Mouse (Mus musculus) right cerebral cortex, postnatal 36 days (tissue): ENCODE results near the gene Tuba8.

Source experiments
- DNase-seq, 2 experiments: peaks; one replicate each; pipeline ENCODE4 v3.0.0; 2022; ENCODE audit warnings: low spot score in 2 of 2, mixed read lengths in 1 of 2

Gene Tuba8

GRCm38 (mm10) chr6:121226744-121227143, 16.2 kb downstream of the Tuba8 start:
- no peak for DNase-seq

- no peak for DNase-seq
Measured at GRCm38 (mm10) chr6:121228421-121228820, 17.9 kb downstream of the Tuba8 start.

- DNase-seq = no peak
Measured at GRCm38 (mm10) chr6:121232652-121233051, 22.2 kb downstream of the Tuba8 start.

GRCm38 (mm10) chr6:121236386-121236785, 25.9 kb downstream of the Tuba8 start:
- DNase-seq = no peak

GRCm38 (mm10) chr6:121238209-121238608, 27.7 kb downstream of the Tuba8 start:
- DNase-seq = no peak

- DNase-seq = no peak
Measured at GRCm38 (mm10) chr6:121241780-121242179, 31.3 kb downstream of the Tuba8 start.

GRCm38 (mm10) chr6:121243161-121243560, 32.7 kb downstream of the Tuba8 start:
- DNase-seq = no peak

GRCm38 (mm10) chr6:121245127-121246036, 34.9 kb downstream of the Tuba8 start, which contains the start of gene Usp18:
Usp18 (plus strand) TSS chr6:121245906.
- peak; percentile 40 to 61 for DNase-seq

GRCm38 (mm10) chr6:121246037-121246361, 35.5 kb downstream of the Tuba8 start:
- DNase-seq = no peak

- no peak for DNase-seq
Measured at GRCm38 (mm10) chr6:121250406-121250805, 39.9 kb downstream of the Tuba8 start.

- no peak for DNase-seq
Measured at GRCm38 (mm10) chr6:121251256-121251655, 40.8 kb downstream of the Tuba8 start.

- peak; percentile 31 to 47 for DNase-seq
Measured at GRCm38 (mm10) chr6:121260548-121260947, 50.1 kb downstream of the Tuba8 start.

- DNase-seq = no peak
Measured at GRCm38 (mm10) chr6:121261233-121261632, 50.7 kb downstream of the Tuba8 start.

GRCm38 (mm10) chr6:121262004-121262403, 51.5 kb downstream of the Tuba8 start:
- DNase-seq = no peak

GRCm38 (mm10) chr6:121262496-121262895, 52.0 kb downstream of the Tuba8 start:
- DNase-seq = no peak

- DNase-seq = no peak
Measured at GRCm38 (mm10) chr6:121270156-121270555, 59.7 kb downstream of the Tuba8 start.

GRCm38 (mm10) chr6:121271707-121272074, 61.2 kb downstream of the Tuba8 start:
- DNase-seq = no peak

GRCm38 (mm10) chr6:121272075-121272800, 61.7 kb downstream of the Tuba8 start:
- peak; percentile 58 to 62 for DNase-seq

GRCm38 (mm10) chr6:121274356-121274755, 63.9 kb downstream of the Tuba8 start:
- DNase-seq = no peak
